Mouse (Mus musculus) limb, embryonic 10.5 days (tissue): ENCODE measurements around the gene Lrrc8b. TPM values are rescaled to one million over a fixed set of nuclear protein-coding genes. Genes with fewer than 3 reads are reported as not detected.

Experiments
- DNase-seq: peaks from one replicate; pipeline ENCODE4 v3.0.0-alpha.2; 2017; ENCODE audit warnings: low spot score
- H3K27ac ChIP-seq: fragments of 300-500 bp; sonication (generic); 2 replicates; pipeline ENCODE4 v1.5.1; 2016; ENCODE audit warnings: mild to moderate bottlenecking
- H3K27me3 ChIP-seq: fragments of 300-500 bp; sonication (generic); 2 replicates; pipeline ENCODE4 v1.6.1; 2016; ENCODE audit warnings: low read depth, mild to moderate bottlenecking; ENCODE audit not compliant: poor library complexity, severe bottlenecking
- H3K36me3 ChIP-seq: fragments of 300-500 bp; sonication (generic); 2 replicates; pipeline ENCODE4 v1.6.1; 2016; ENCODE audit warnings: mild to moderate bottlenecking, moderate library complexity
- H3K4me1 ChIP-seq: fragments of 300-500 bp; sonication (generic); 2 replicates; pipeline ENCODE4 v1.6.1; 2016
- H3K4me3 ChIP-seq: fragments of 300-500 bp; sonication (generic); 2 replicates; pipeline ENCODE4 v1.5.1; 2016; ENCODE audit warnings: mild to moderate bottlenecking, moderate library complexity
- H3K9me3 ChIP-seq: fragments of 300-500 bp; sonication (generic); replicated peaks from 2 replicates; pipeline ENCODE4 v1.6.1; 2016; ENCODE audit warnings: mild to moderate bottlenecking
- WGBS: fragments of 180-500 bp; shearing (Covaris S2); methylation state at CpG from one replicate; pipeline ENCODE4 v1.1.7; 2016; 5-methylcytosine and 5-hydroxymethylcytosine counted together
- polyA plus RNA-seq: library from polyadenylated mRNA; unstranded; fragments of >200 nt; fragmentation: Nextera tagmentation; extraction: Ambion mirVana; gene quantifications from 2 replicates; pipeline ENCODE4 v1.2.1, GENCODE M21; 2016

Gene Lrrc8b
- polyA plus RNA-seq, 1 experiment from 2014 or later: 4.7 TPM

DNA sequence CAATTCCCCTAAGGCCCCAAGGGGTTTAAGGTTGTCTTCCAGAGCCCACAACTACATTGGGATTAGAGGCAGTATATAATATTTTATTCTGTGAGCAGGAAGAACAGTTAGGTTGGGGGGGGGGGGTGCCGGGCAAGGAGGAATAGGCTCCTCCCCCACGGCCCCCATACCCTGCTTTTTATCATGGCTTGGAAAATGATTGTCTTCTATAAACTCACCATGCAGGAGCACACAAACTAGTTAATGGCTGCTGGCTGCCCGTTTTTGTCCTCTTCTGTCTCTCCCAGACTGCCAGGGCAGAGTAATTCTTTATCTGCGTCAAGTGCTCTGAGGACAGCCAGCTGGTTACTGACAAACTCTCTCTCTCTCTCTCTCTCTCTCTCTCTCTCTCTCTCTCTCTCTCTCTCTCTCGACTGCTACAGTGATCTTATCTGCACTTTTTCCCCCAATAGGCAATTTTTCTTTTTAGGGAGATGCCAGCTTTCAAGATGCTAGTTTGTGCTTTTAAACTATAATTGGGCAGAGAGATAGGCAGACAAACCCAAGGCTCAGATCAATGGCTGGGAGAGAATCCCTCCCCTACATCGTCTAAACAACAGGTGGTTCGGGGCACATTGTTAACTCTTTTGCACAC is 102.5 kb downstream of the Lrrc8b start:
- Histone ChIP-seq H3K9me3 (no peaks in the 10 kb centered on the region), H3K36me3 (no peaks in the 10 kb centered on the region), H3K4me3 (peak overlapping the region; percentile 81), H3K27ac (0 out of 2 replicates have a peak overlapping the region, but pooled peaks have one; percentile 92), H3K27me3 (peaks cover 12% of the 10 kb centered on the region), H3K4me1 (peaks cover 48% of the 10 kb centered on the region)
- 23% methylated on average over 7 of the region's 7 CpGs for WGBS
- no peak for DNase-seq

DNA sequence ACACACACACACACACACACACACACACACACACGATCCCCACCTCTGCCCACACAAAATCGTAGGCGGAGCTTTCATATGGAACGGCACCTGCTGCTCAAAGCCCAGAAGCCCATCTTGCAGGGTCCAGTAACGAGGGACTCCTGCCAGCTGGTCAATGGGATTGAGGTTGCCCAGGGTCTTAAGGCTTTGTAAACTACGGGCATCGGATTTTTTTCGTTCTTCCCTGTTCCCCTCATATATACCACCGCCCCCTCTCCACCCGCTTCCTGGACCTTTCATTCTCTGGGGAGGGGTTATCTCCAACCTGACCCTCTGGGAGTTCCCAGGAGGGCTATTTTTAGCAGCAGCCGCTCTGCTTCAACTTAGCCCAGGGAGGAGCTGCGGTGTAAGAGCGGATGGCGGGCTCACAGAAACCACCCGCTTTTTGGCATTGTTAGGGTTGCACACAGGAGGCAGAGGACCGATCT is 103.1 kb downstream of the Lrrc8b start:
- Histone ChIP-seq H3K9me3 (no peaks in the 10 kb centered on the region), H3K36me3 (no peaks in the 10 kb centered on the region), H3K27ac (peak overlapping the region; percentile 92), H3K4me3 (peak overlapping the region; percentile 81), H3K4me1 (peaks cover 48% of the 10 kb centered on the region), H3K27me3 (peaks cover 12% of the 10 kb centered on the region)
- 4% methylated on average over 16 of the region's 16 CpGs for WGBS
- DNase-seq: no peak

DNA sequence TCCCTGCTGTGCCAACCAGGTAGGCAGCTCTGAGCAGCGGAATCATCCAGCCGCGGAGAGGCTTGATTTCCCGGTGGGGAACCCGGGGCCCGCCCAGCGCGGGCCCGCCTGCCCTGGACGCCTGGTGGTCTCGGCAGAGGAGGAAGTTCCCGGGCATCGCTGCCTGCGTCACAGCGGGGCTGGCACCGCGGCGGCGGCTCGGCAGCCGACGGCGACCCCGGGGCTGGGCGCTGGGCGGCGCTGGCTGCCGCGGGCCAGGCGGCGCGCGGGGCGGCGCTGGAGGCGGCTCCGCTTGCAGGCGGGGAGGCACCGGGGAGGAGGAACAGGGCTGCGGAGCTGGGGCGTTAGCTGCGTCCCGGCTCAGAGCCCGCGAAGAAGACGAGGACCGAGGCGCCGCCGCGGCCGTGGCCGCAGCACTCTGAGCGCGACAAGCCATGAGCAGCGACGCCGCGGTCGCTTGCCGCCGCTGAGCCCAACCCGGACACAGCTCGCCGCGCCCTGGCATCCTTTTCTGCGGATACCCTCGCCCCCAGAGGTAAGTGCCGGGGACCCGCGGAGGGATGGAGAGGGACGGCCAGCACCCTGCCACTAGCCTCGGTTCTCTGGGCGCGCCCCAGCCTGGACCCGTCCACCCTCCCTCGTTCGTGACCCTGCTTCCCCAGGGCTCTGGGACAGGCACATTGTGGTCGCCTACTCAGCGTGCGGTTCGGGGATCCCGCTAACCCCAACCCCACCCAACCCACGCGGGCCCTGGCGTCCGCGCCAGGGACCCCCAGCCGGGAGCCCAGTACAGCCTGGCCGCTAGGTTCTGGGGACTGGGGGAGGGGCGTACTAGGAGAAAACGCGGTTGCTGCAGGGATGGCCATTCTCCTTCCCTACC is 103.8 kb downstream of the Lrrc8b start, which contains the start of gene Lrrc8c:
Gene Lrrc8c (plus strand): TSS at position 293 of the 880 bp plus-strand sequence.
- H3K4me3 ChIP-seq: peak within 1 kb of the TSS; percentile 81
- H3K9me3 ChIP-seq: no peaks in the 10 kb centered on the region
- peaks cover 12% of the 10 kb centered on the region for H3K27me3 ChIP-seq
- peak within 1 kb of the TSS; percentile 92 for H3K27ac ChIP-seq
- peaks cover 48% of the 10 kb centered on the region for H3K4me1 ChIP-seq
- WGBS: under 1% methylated on average over 85 of the region's 93 CpGs
- DNase-seq: peak; percentile 81
- no peaks in the 10 kb centered on the region for H3K36me3 ChIP-seq

DNA sequence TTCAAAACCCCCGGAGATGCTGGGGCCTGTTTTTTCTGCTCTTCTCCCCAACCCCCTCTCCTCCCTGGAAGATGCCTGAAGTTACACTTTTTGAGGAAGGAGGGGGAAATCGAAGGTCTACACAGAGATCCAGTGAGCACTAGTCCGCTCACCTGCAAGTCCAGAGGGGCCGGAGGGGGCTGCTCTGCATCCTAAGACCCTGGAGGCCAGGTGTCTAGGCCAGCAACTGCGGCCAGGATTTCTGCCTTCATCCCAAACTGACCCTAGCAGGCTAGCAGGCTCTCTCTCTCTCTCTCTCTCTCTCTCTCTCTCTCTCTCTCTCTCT is 104.4 kb downstream of the Lrrc8b start:
- peaks cover 12% of the 10 kb centered on the region for H3K27me3 ChIP-seq
- 11% methylated on average over 5 of the region's 5 CpGs for WGBS

DNA sequence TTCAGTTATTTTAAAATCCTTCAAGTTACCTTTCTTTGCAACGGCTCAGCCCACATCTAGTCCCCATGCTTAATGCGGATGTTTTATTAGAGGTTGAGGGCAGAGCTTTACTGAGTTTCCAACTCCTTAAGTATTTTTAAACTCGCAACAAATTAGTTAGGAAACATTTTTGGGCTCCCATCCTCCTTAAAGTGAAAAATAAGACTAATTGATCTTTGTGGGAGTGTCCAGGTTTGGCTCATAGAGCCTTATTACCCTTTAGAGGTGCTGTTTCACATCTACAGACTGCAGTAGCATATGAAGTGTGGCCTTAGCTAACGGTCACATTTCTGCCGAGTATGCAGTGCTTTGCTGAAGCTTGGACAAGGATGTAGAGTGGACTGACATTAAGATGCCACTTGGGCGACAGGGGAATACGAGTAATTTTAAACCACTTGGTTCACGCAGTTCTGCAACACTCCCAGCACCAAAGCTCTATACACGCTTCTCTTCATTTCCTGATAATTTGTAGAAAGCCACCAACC is 104.9 kb downstream of the Lrrc8b start:
- Histone ChIP-seq H3K9me3 (no peaks in the 10 kb centered on the region), H3K4me1 (peaks cover 41% of the 10 kb centered on the region), H3K4me3 (peak overlapping the region; percentile 81), H3K27ac (peak overlapping the region; percentile 92; the same call in 1 of the 2 replicates), H3K27me3 (peaks cover 12% of the 10 kb centered on the region), H3K36me3 (no peaks in the 10 kb centered on the region)
- no peak for DNase-seq
- 75% methylated on average over 9 of the region's 9 CpGs for WGBS

More for the DNA sequence above, 104.4 kb downstream of the Lrrc8b start:
- peak overlapping the region; percentile 81 for H3K4me3 ChIP-seq
- no peaks in the 10 kb centered on the region for H3K36me3 ChIP-seq
- peak overlapping the region; percentile 92 for H3K27ac ChIP-seq
- no peaks in the 10 kb centered on the region for H3K9me3 ChIP-seq
- no peak for DNase-seq
- peaks cover 46% of the 10 kb centered on the region for H3K4me1 ChIP-seq

DNA sequence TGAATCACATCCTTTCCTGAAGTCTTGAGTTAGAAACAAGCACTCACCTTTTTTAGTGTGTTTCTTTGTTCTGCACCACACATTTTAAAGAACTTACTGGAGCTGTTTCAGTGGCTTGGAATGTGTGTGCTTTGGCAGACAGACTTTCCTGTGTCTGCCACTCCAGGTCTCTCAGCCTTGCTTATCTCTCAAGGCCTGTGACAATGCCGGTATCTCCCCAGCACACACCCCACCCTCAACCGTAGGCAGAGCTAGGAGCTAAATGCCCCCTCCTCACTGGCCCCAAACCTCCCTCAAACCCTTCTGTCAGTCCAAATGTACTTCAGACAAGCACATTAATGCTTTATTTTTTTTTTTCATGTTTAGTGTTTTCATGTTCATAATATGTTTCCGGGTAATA is 107.9 kb downstream of the Lrrc8b start:
- no peak overlapping the region for H3K27ac ChIP-seq
- H3K4me1 ChIP-seq: peaks cover 22% of the 10 kb centered on the region
- H3K4me3 ChIP-seq: no peak overlapping the region
- 75% methylated on average over 3 of the region's 3 CpGs for WGBS
- peaks cover 4% of the 10 kb centered on the region; the same call in 1 of the 2 replicates for H3K27me3 ChIP-seq
- DNase-seq: no peak
- no peaks in the 10 kb centered on the region for H3K9me3 ChIP-seq
- no peaks in the 10 kb centered on the region for H3K36me3 ChIP-seq

DNA sequence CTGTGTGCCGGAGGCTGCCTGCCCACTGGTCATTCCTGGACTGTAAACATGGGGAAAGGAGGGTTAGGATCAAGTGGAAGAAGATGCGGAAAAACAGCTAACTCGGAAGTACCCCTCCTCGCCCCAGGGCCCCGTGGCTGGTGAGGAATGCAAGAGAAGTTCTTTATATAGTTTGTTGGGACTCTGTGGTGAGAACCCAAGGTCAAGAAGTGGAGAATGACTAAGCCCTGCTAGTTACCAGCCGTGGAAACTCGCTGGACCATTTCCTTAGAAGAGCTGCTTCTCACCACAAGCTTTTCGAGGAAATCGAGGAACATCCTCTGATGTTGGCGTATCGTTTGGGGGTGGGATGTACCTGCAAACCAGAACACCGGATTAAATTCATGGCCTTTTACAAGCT is 109.4 kb downstream of the Lrrc8b start:
- DNase-seq: no peak
- H3K9me3 ChIP-seq: no peaks in the 10 kb centered on the region
- no peak overlapping the region for H3K27ac ChIP-seq
- H3K4me3 ChIP-seq: no peak overlapping the region
- H3K36me3 ChIP-seq: no peaks in the 10 kb centered on the region
- WGBS: 92% methylated on average over 12 of the region's 12 CpGs
- H3K4me1 ChIP-seq: peaks cover 8% of the 10 kb centered on the region
- no peaks in the 10 kb centered on the region for H3K27me3 ChIP-seq

DNA sequence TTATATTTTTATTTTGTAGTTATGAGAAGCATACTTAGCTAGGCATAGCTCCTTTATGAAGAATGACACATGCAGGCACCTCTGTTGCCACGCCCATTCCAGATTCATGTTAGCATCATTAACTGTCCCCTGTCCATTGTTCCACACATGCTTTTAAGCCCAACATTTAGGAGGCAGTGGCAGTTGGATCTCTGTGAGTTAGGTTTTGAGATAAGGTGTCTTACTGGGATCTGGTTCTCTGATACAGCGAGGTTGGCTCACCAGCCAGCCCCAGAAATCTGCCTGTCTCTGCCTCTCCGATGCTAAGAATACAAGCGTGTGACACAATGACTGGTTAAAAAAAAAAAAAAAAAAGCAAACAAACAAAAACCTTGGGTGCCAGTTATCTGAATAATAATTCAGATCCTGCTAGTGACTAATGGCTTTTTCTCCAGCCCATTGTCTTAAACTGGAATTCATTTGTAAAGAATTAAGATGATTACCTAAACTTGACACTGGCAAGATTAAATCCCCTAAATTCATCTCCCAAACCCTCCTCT is 110.6 kb downstream of the Lrrc8b start:
- H3K36me3 ChIP-seq: no peaks in the 10 kb centered on the region
- H3K4me3 ChIP-seq: no peak overlapping the region
- no peak overlapping the region for H3K27ac ChIP-seq
- 91% methylated on average over 4 of the region's 4 CpGs for WGBS
- DNase-seq: no peak
- H3K27me3 ChIP-seq: no peaks in the 10 kb centered on the region
- no peaks in the 10 kb centered on the region for H3K9me3 ChIP-seq
- H3K4me1 ChIP-seq: no peaks in the 10 kb centered on the region

DNA sequence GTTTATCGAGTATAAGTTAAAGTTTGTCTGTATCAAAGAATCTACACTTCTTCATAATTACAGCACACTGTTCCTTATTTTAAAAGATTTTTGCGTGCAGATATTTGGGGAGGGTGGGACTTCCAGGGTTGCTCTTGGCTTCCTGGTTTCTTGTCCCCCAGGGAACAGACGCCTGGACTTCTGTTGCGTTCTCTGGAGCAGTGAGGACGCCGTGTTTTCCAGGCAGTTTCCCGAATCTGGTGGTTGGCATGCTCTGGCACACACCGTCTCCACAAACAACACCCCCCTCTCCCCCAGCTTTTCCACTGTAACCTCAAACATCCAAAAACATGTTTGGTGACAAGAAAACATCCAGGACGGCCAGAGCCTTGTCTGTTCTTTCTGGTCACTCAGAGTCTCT is 111.2 kb downstream of the Lrrc8b start:
- Histone ChIP-seq H3K4me3 (no peak overlapping the region), H3K36me3 (no peaks in the 10 kb centered on the region), H3K27ac (no peak overlapping the region), H3K27me3 (no peaks in the 10 kb centered on the region), H3K4me1 (no peaks in the 10 kb centered on the region), H3K9me3 (no peaks in the 10 kb centered on the region)
- 94% methylated on average over 9 of the region's 9 CpGs for WGBS
- no peak for DNase-seq

DNA sequence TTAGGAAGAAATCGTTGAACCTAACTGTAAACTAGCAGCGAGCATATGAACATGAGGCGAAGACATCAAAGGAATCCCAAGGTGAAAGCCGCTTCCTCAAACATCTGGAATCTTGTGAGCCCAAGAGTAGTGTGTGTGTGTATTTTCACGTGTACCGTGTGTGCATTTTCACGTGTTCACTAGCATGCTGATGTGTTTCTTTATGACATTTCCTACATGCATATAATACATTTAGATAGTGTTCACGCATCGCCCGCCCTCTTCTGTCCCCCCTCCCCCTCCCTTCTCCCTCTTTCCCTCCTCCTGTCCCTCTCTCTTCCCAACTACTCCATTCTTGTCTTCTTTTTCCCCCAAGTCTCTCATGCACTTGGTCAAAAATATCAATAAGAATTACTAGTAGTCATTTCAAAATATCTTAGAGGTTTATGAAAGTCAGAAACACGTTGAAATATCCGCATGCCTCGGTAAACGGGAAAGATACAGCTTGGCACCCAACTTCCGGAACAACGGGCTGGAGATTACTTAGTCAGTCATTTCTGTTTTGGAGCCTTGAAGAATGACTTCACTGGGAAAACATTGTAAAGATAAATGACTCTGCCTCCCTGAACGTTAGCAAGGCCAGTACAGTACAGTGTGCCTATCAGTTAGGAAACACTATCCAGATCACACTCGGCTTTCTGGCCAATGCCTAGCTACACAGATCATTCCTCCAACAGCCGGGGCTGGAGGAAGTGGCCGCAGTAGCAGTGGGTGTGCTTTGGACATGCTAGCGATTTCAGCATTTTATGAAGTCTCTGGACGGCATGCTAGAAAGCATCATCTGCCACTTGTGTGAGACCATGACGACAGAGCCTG is 112.1 kb downstream of the Lrrc8b start:
- Histone ChIP-seq H3K27ac (no peak overlapping the region), H3K9me3 (no peaks in the 10 kb centered on the region), H3K4me3 (no peak overlapping the region), H3K4me1 (no peaks in the 10 kb centered on the region), H3K36me3 (no peaks in the 10 kb centered on the region), H3K27me3 (no peaks in the 10 kb centered on the region)
- 90% methylated on average over 23 of the region's 23 CpGs for WGBS
- DNase-seq: no peak

DNA sequence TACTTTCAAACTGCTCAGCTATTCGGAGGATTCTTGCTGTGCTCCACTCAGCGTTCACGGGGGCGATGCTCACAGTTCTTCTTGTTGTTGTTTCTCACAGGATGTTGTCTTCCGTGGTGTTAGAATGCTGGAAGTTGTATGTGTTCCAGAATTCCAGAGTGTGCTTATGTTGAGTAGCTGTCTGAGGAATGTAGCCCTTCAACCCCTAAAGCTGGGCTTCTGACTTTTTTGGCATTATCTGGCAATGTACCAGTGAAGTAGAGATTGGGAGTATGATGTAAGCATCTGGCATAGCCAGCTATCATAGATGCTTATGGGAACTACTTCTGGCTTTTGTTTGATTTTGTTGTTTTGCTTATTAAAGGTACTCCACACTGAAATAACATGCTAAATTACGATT is 115.0 kb downstream of the Lrrc8b start:
- Histone ChIP-seq H3K27ac (no peak overlapping the region), H3K4me3 (no peak overlapping the region), H3K9me3 (no peaks in the 10 kb centered on the region), H3K27me3 (no peaks in the 10 kb centered on the region), H3K36me3 (no peaks in the 10 kb centered on the region), H3K4me1 (no peaks in the 10 kb centered on the region)
- DNase-seq: no peak
- WGBS: 91% methylated on average over 6 of the region's 6 CpGs

DNA sequence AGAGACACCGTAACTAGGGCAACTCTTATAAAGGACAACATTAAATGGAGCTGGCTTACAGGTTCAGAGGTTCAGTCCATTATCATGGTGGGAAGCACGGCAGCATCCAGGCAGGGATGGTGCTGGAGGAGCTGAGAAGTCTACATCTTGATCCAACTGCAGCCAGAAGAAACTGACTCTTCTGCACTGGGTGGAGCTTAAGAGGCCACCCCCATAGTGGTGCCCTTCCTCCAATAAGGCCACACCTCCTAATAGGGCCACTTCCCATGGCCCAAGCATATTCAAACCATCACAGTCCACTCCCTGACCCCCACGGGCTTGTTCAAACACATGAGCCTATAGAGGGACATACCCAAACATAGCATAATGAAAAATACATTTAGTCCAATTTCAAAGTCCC is 119.6 kb downstream of the Lrrc8b start:
- 93% methylated on average over 3 of the region's 3 CpGs for WGBS
- Histone ChIP-seq H3K4me3 (no peak overlapping the region), H3K27me3 (no peaks in the 10 kb centered on the region), H3K4me1 (no peaks in the 10 kb centered on the region), H3K36me3 (no peaks in the 10 kb centered on the region), H3K27ac (no peak overlapping the region), H3K9me3 (no peaks in the 10 kb centered on the region)
- no peak for DNase-seq
